Mouse (Mus musculus): ENCODE data around the gene Hdac9. TPM values are rescaled to one million over a fixed set of nuclear protein-coding genes. Genes with fewer than 3 reads are reported as not detected.
A peak's percentile ranks its signal among the peaks of the same experiment; 100 is the strongest.

Hdac9 gene
- polyA plus RNA-seq, 1 experiment from 2014 or later: 4.6 TPM

- no peaks in the 10 kb centered on the region for H3K4me1 ChIP-seq (ENCODE audit: control insufficient read depth, insufficient read depth, low read length)
- H3K4me3 ChIP-seq (replicated peaks; ENCODE audit: low read length): no peak overlapping the region
- no peak for ATAC-seq (ENCODE audit: insufficient read depth, low FRiP score)
- H3K9me3 ChIP-seq (replicated peaks; ENCODE audit: control insufficient read depth, low read length): no peaks in the 10 kb centered on the region
- no peak overlapping the region for H3K27ac ChIP-seq (ENCODE audit: low read length)
- no peak overlapping the region for H3K9ac ChIP-seq (ENCODE audit: low read length)
- H3K36me3 ChIP-seq (ENCODE audit: control insufficient read depth, insufficient read depth, low read length): no peaks in the 10 kb centered on the region
- WGBS: 92% methylated on average over 3 of the region's 3 CpGs
- H3K4me2 ChIP-seq (ENCODE audit: low read depth, low read length): no peak overlapping the region
- no peaks in the 10 kb centered on the region for H3K27me3 ChIP-seq (ENCODE audit: control insufficient read depth, insufficient read depth, low read length)
Observed at GRCm38 (mm10) chr12:34569472-34569871, 347.4 kb downstream of the Hdac9 start.

DNA sequence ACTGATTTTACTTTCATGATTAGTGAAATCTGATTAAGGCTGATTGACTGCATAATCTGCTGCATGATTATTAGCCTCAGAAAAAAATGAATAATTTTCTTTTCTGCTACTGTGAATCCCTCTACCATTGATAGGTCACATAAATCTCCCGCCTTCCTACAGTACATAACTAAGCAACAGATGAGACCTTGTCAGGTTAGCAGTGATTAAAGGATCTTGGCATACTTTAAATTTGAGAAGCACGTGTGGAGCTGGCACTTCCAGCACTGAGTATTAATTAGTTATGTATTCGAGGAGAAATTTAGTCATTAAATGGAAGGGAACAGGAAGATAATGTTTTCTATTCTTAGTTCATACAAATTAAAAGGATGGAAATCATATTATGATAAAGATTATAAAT is 347.8 kb downstream of the Hdac9 start:
- no peaks in the 10 kb centered on the region for H3K27me3 ChIP-seq (ENCODE audit: control insufficient read depth, insufficient read depth, low read length)
- H3K9me3 ChIP-seq (replicated peaks; ENCODE audit: control insufficient read depth, low read length): no peaks in the 10 kb centered on the region
- H3K4me1 ChIP-seq (ENCODE audit: control insufficient read depth, insufficient read depth, low read length): no peaks in the 10 kb centered on the region
- no peak for ATAC-seq (ENCODE audit: insufficient read depth, low FRiP score)
- no peak overlapping the region for H3K9ac ChIP-seq (ENCODE audit: low read length)
- WGBS: 70% methylated on average over 3 of the region's 3 CpGs
- no peaks in the 10 kb centered on the region for H3K36me3 ChIP-seq (ENCODE audit: control insufficient read depth, insufficient read depth, low read length)
- H3K4me2 ChIP-seq (ENCODE audit: low read depth, low read length): no peak overlapping the region
- H3K4me3 ChIP-seq (replicated peaks; ENCODE audit: low read length): no peak overlapping the region
- no peak overlapping the region for H3K27ac ChIP-seq (ENCODE audit: low read length)

GRCm38 (mm10) chr12:34562331-34562730 is 354.6 kb downstream of the Hdac9 start:
- no peak overlapping the region for H3K27ac ChIP-seq (ENCODE audit: low read length)
- no peaks in the 10 kb centered on the region for H3K4me1 ChIP-seq (ENCODE audit: control insufficient read depth, insufficient read depth, low read length)
- no peak for ATAC-seq (ENCODE audit: insufficient read depth, low FRiP score)
- H3K9me3 ChIP-seq (replicated peaks; ENCODE audit: control insufficient read depth, low read length): no peaks in the 10 kb centered on the region
- H3K36me3 ChIP-seq (ENCODE audit: control insufficient read depth, insufficient read depth, low read length): no peaks in the 10 kb centered on the region
- WGBS: 68% methylated on average over 2 of the region's 2 CpGs
- no peak overlapping the region for H3K9ac ChIP-seq (ENCODE audit: low read length)
- no peak overlapping the region for H3K4me3 ChIP-seq (replicated peaks; ENCODE audit: low read length)
- no peak overlapping the region for H3K4me2 ChIP-seq (ENCODE audit: low read depth, low read length)
- no peaks in the 10 kb centered on the region for H3K27me3 ChIP-seq (ENCODE audit: control insufficient read depth, insufficient read depth, low read length)

GRCm38 (mm10) chr12:34559001-34559400 is 357.9 kb downstream of the Hdac9 start:
- Histone ChIP-seq H3K9me3 (replicated peaks; ENCODE audit: control insufficient read depth, low read length) (no peaks in the 10 kb centered on the region), H3K4me3 (replicated peaks; ENCODE audit: low read length) (no peak overlapping the region), H3K4me1 (ENCODE audit: control insufficient read depth, insufficient read depth, low read length) (no peaks in the 10 kb centered on the region), H3K9ac (ENCODE audit: low read length) (no peak overlapping the region), H3K27me3 (ENCODE audit: control insufficient read depth, insufficient read depth, low read length) (no peaks in the 10 kb centered on the region), H3K4me2 (ENCODE audit: low read depth, low read length) (no peak overlapping the region), H3K27ac (ENCODE audit: low read length) (no peak overlapping the region), H3K36me3 (ENCODE audit: control insufficient read depth, insufficient read depth, low read length) (no peaks in the 10 kb centered on the region)
- ATAC-seq (ENCODE audit: insufficient read depth, low FRiP score): no peak; the same call in 1 of the 2 replicates
- WGBS: 42% methylated on average over 5 of the region's 5 CpGs

DNA sequence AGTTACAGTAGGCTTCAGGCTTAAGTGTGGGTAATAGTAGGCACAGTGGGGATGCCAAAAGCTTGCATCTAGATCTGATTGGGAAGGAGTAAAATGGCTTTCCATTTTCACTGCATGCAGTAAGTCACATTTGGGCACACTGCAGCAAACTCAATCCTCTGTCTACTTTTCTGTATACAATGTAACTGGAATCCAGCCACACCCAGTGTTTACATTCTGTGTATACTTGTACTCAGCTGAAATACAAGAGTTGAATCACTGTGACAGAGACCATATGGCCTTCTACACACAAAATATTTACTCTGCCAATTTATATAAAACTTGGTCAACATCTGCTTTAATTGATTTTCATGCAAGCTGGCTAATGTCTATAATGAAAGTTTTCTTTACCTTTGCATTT is 362.1 kb downstream of the Hdac9 start:
- Histone ChIP-seq H3K9me3 (replicated peaks; ENCODE audit: control insufficient read depth, low read length) (no peaks in the 10 kb centered on the region), H3K27ac (ENCODE audit: low read length) (no peak overlapping the region), H3K4me1 (ENCODE audit: control insufficient read depth, insufficient read depth, low read length) (no peaks in the 10 kb centered on the region), H3K27me3 (ENCODE audit: control insufficient read depth, insufficient read depth, low read length) (no peaks in the 10 kb centered on the region), H3K4me3 (replicated peaks; ENCODE audit: low read length) (no peak overlapping the region), H3K4me2 (ENCODE audit: low read depth, low read length) (no peak overlapping the region), H3K9ac (ENCODE audit: low read length) (no peak overlapping the region), H3K36me3 (ENCODE audit: control insufficient read depth, insufficient read depth, low read length) (no peaks in the 10 kb centered on the region)
- no peak for ATAC-seq (ENCODE audit: insufficient read depth, low FRiP score)

DNA sequence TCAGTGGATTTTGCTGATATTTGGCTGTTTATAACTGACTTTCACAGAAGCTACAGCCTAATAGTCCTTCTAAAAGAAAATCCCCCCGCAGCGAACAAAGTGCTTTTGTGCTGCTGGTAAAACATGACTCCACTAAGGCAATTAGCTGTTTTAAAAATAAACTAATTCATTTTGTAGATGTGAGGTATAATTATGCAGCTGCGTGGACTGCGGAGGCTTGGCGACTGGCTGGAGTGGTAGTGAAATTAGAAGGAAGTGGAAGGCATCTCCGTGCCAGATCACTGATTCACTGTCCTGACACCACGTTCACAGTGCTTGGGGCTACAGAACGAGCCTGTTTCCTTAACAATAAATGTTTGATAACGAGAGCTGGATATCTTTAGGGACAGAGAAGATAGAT is 366.6 kb downstream of the Hdac9 start:
- H3K4me2 ChIP-seq (ENCODE audit: low read depth, low read length): no peak overlapping the region
- no peak overlapping the region for H3K27ac ChIP-seq (ENCODE audit: low read length)
- 62% methylated on average over 9 of the region's 9 CpGs for WGBS
- no peak overlapping the region for H3K4me3 ChIP-seq (replicated peaks; ENCODE audit: low read length)
- no peaks in the 10 kb centered on the region for H3K4me1 ChIP-seq (ENCODE audit: control insufficient read depth, insufficient read depth, low read length)
- no peak overlapping the region for H3K9ac ChIP-seq (ENCODE audit: low read length)
- H3K9me3 ChIP-seq (replicated peaks; ENCODE audit: control insufficient read depth, low read length): no peaks in the 10 kb centered on the region
- no peak for ATAC-seq (ENCODE audit: insufficient read depth, low FRiP score)
- no peaks in the 10 kb centered on the region for H3K27me3 ChIP-seq (ENCODE audit: control insufficient read depth, insufficient read depth, low read length)
- H3K36me3 ChIP-seq (ENCODE audit: control insufficient read depth, insufficient read depth, low read length): no peaks in the 10 kb centered on the region

GRCm38 (mm10) chr12:34529165-34529545 is 387.7 kb downstream of the Hdac9 start:
- H3K4me1 ChIP-seq (ENCODE audit: control insufficient read depth, insufficient read depth, low read length): peaks cover 12% of the 10 kb centered on the region
- H3K9ac ChIP-seq (ENCODE audit: low read length): no peak overlapping the region
- no peak overlapping the region for H3K4me3 ChIP-seq (replicated peaks; ENCODE audit: low read length)
- no peaks in the 10 kb centered on the region for H3K27me3 ChIP-seq (ENCODE audit: control insufficient read depth, insufficient read depth, low read length)
- ATAC-seq (ENCODE audit: insufficient read depth, low FRiP score): no peak; the same call in 1 of the 2 replicates
- peak overlapping the region; percentile 46; the same call in 1 of the 2 replicates for H3K4me2 ChIP-seq (ENCODE audit: low read depth, low read length)
- H3K36me3 ChIP-seq (ENCODE audit: control insufficient read depth, insufficient read depth, low read length): no peaks in the 10 kb centered on the region
- H3K27ac ChIP-seq (ENCODE audit: low read length): peak overlapping the region; percentile 73
- WGBS: 34% methylated on average over 3 of the region's 3 CpGs
- H3K9me3 ChIP-seq (replicated peaks; ENCODE audit: control insufficient read depth, low read length): no peaks in the 10 kb centered on the region

DNA sequence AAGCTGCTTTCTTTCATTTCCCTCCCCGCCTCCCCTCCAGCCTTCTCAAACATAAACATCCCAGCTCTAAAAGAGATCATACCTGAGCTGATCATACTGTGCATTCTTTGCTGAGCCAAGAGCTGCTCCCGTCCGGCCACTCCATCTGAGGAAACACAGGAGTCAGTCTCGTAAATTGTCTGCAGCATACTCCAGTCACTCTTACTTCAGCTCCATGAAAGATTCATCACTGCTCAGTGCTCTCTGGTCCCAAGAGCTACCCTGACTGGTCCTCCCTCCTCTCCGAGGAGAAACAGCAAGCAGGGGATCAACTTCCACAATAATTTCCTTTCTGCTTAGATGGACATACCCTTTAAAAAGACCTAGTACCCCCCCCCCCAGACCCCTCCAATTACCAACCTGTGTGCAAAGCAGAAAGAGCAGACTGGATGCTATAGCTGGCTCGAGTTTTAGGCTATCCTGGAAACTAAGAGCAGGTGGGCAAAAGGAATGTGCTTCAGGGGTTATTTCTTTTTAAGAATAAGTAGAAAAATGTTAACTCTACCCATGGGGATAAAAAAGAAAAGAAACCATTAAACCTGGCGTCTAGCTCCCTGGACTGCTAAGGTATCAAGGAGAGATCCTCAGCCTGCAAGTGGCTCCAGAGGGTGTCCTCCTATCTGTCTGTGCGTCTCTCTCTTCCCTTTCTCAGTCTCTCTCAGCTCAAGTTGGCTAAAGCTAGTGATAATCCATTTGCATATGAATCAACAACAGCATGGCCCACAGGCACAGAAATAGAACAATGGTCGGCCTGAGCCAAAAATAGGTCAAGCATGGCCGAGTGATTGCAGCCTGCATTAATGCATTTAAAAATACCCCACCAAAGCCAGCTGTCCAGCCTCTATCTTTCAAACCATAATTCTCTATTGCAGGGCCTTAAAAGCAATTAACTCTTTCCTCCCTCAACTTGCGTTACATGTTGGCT is 388.4 kb downstream of the Hdac9 start:
- H3K4me2 ChIP-seq (ENCODE audit: low read depth, low read length): peak overlapping the region; percentile 46
- ATAC-seq (ENCODE audit: insufficient read depth, low FRiP score): peak; percentile 69; the same call in 1 of the 2 replicates

GRCm38 (mm10) chr12:34527761-34528160 is 389.1 kb downstream of the Hdac9 start:
- H3K4me3 ChIP-seq (replicated peaks; ENCODE audit: low read length): peak overlapping the region; percentile 33
- 30% methylated on average over 4 of the region's 4 CpGs for WGBS
- H3K4me2 ChIP-seq (ENCODE audit: low read depth, low read length): peak overlapping the region; percentile 46
- H3K27ac ChIP-seq (ENCODE audit: low read length): peak overlapping the region; percentile 73
- peaks cover 12% of the 10 kb centered on the region for H3K4me1 ChIP-seq (ENCODE audit: control insufficient read depth, insufficient read depth, low read length)
- H3K9ac ChIP-seq (ENCODE audit: low read length): no peak overlapping the region
- H3K36me3 ChIP-seq (ENCODE audit: control insufficient read depth, insufficient read depth, low read length): no peaks in the 10 kb centered on the region
- no peak for ATAC-seq (ENCODE audit: insufficient read depth, low FRiP score)
- no peaks in the 10 kb centered on the region for H3K27me3 ChIP-seq (ENCODE audit: control insufficient read depth, insufficient read depth, low read length)
- H3K9me3 ChIP-seq (replicated peaks; ENCODE audit: control insufficient read depth, low read length): no peaks in the 10 kb centered on the region

More for the DNA sequence above, 388.4 kb downstream of the Hdac9 start:
- Histone ChIP-seq H3K9ac (ENCODE audit: low read length) (no peak overlapping the region; the same call in 1 of the 2 replicates), H3K9me3 (replicated peaks; ENCODE audit: control insufficient read depth, low read length) (no peaks in the 10 kb centered on the region), H3K4me3 (replicated peaks; ENCODE audit: low read length) (peak overlapping the region; percentile 33), H3K27ac (ENCODE audit: low read length) (peak overlapping the region; percentile 73), H3K27me3 (ENCODE audit: control insufficient read depth, insufficient read depth, low read length) (no peaks in the 10 kb centered on the region), H3K4me1 (ENCODE audit: control insufficient read depth, insufficient read depth, low read length) (peaks cover 12% of the 10 kb centered on the region), H3K36me3 (ENCODE audit: control insufficient read depth, insufficient read depth, low read length) (no peaks in the 10 kb centered on the region)
- WGBS: 18% methylated on average over 11 of the region's 11 CpGs
